Mouse (Mus musculus): Measurements from ENCODE around the gene Taar8a.
A peak's percentile ranks its signal among the peaks of the same experiment; 100 is the strongest.
"Not testable (repeated sequence)": the region's sequence is repeated elsewhere in the genome, so short reads cannot be mapped to it uniquely, and the experiment has no call there.

The Taar8a gene

GRCm38 (mm10) chr10:24076200-24076599, at the start of gene Taar8a:
TSS of gene Taar8a (plus strand) at chr10:24076500.
- not testable (repeated sequence) for DNase-seq

- no peak for DNase-seq
Observed at GRCm38 (mm10) chr10:24026922-24027321, 49.4 kb upstream of the Taar8a start, which contains the start of gene Taar7d. TSS of gene Taar7d (plus strand) at chr10:24027222.

GRCm38 (mm10) chr10:24031347-24031746, 45.0 kb upstream of the Taar8a start:
- DNase-seq: no peak

- DNase-seq: no peak
Observed at GRCm38 (mm10) chr10:24037314-24037713, 39.0 kb upstream of the Taar8a start, which contains the start of gene Taar7e. TSS of gene Taar7e (plus strand) at chr10:24037614.

GRCm38 (mm10) chr10:24040120-24040869, 36.0 kb upstream of the Taar8a start:
- DNase-seq: no peak

- DNase-seq: no peak
Observed at GRCm38 (mm10) chr10:24049210-24049609, 27.1 kb upstream of the Taar8a start, which contains the start of gene Taar7f. TSS of gene Taar7f (plus strand) at chr10:24049510.

GRCm38 (mm10) chr10:24052039-24052438, 24.3 kb upstream of the Taar8a start:
- no peak for DNase-seq

- no peak for DNase-seq
Observed at GRCm38 (mm10) chr10:24058986-24059385, 17.3 kb upstream of the Taar8a start.

- not testable (repeated sequence) for DNase-seq
Observed at GRCm38 (mm10) chr10:24074751-24075150, 1.5 kb upstream of the Taar8a start.

GRCm38 (mm10) chr10:24080166-24080565, 3.9 kb downstream of the Taar8a start:
- peak; percentile 20 for DNase-seq

GRCm38 (mm10) chr10:24085936-24086335, 9.6 kb downstream of the Taar8a start:
- no peak for DNase-seq

GRCm38 (mm10) chr10:24086555-24086954, 10.3 kb downstream of the Taar8a start:
- no peak for DNase-seq

- no peak for DNase-seq
Observed at GRCm38 (mm10) chr10:24087168-24087567, 10.9 kb downstream of the Taar8a start.

- no peak for DNase-seq
Observed at GRCm38 (mm10) chr10:24092194-24092593, 15.9 kb downstream of the Taar8a start, which contains the start of gene Taar8b. TSS of gene Taar8b (minus strand) at chr10:24092294.

GRCm38 (mm10) chr10:24097010-24097409, 20.7 kb downstream of the Taar8a start:
- DNase-seq: not testable (repeated sequence)

GRCm38 (mm10) chr10:24101812-24102211, 25.5 kb downstream of the Taar8a start, which contains the start of gene Taar8c:
TSS of gene Taar8c (minus strand) at chr10:24101912.
- not testable (repeated sequence) for DNase-seq

- DNase-seq: not testable (repeated sequence)
Observed at GRCm38 (mm10) chr10:24103299-24103698, 27.0 kb downstream of the Taar8a start.

- no peak for DNase-seq
Observed at GRCm38 (mm10) chr10:24107747-24108146, 31.4 kb downstream of the Taar8a start.

- DNase-seq: no peak
Observed at GRCm38 (mm10) chr10:24108236-24108635, 31.9 kb downstream of the Taar8a start.

- not testable (repeated sequence) for DNase-seq
Observed at GRCm38 (mm10) chr10:24109434-24109833, 33.1 kb downstream of the Taar8a start, which contains the start of gene Taar9. TSS of gene Taar9 (minus strand) at chr10:24109534.

GRCm38 (mm10) chr10:24111116-24111778, 34.9 kb downstream of the Taar8a start:
- peak; percentile 3 for DNase-seq
